Mouse (Mus musculus) stomach, postnatal 0 days (tissue): ENCODE data around the gene Nxt1. TPM values are rescaled to one million over a fixed set of nuclear protein-coding genes. Genes with fewer than 3 reads are reported as not detected.

ENCODE experiments used
- ATAC-seq: fragments of 200-750 bp; cut with Nextera tagmentation; 2 replicates; pipeline ENCODE4 v1.8.0; 2017; ENCODE audit not compliant: low FRiP score, low TSS enrichment
- DNase-seq: peaks from one replicate; pipeline ENCODE4 v3.0.0-alpha.2; 2016; ENCODE audit warnings: low spot score
- H3K27ac ChIP-seq: fragments of 300-500 bp; sonication (generic); replicated peaks from 2 replicates; pipeline ENCODE4 v1.5.1; 2014; ENCODE audit warnings: mild to moderate bottlenecking, control low read depth
- H3K27me3 ChIP-seq: fragments of 300-500 bp; sonication (generic); 2 replicates; pipeline ENCODE4 v1.6.1; 2014; ENCODE audit warnings: low read length; ENCODE audit not compliant: control insufficient read depth, insufficient read depth
- H3K36me3 ChIP-seq: fragments of 300-500 bp; sonication (generic); 2 replicates; pipeline ENCODE4 v1.6.1; 2014; ENCODE audit warnings: low read length, mixed read lengths; ENCODE audit not compliant: control insufficient read depth, insufficient read depth
- H3K4me1 ChIP-seq: fragments of 300-500 bp; sonication (generic); replicated peaks from 2 replicates; pipeline ENCODE4 v1.6.1; 2014; ENCODE audit warnings: antibody characterized with exemption; ENCODE audit not compliant: control insufficient read depth, insufficient read depth
- H3K4me2 ChIP-seq: fragments of 300-500 bp; sonication (generic); replicated peaks from 2 replicates; pipeline ENCODE4 v1.6.1; 2014; ENCODE audit warnings: low read depth, mild to moderate bottlenecking, control low read depth, moderate library complexity
- H3K4me3 ChIP-seq: fragments of 300-500 bp; sonication (generic); 2 replicates; pipeline ENCODE4 v1.5.1; 2014; ENCODE audit warnings: low read depth, low read length, control low read depth
- H3K9ac ChIP-seq: fragments of 300-500 bp; sonication (generic); 2 replicates; pipeline ENCODE4 v1.6.1; 2014; ENCODE audit warnings: mild to moderate bottlenecking, low read length, control low read depth, mixed read lengths
- H3K9me3 ChIP-seq: fragments of 300-500 bp; sonication (generic); 2 replicates; pipeline ENCODE4 v1.6.1; 2016; ENCODE audit warnings: low read length; ENCODE audit not compliant: control insufficient read depth
- CTCF ChIP-seq: IDR thresholded peaks from 2 replicates; pipeline ENCODE4 v1.5.1; 2016; ENCODE audit warnings: antibody characterized with exemption, low read depth, mild to moderate bottlenecking, moderate library complexity
- EP300 ChIP-seq: optimal IDR thresholded peaks from 2 replicates; pipeline ENCODE3; 2016; ENCODE audit warnings: antibody characterized with exemption
- WGBS: fragments of 180-500 bp; shearing (Covaris S2); extraction: QIAGEN DNeasy Blood & Tissue Kit; methylation state at CpG from one replicate; pipeline ENCODE4 v1.1.7; 2014; 5-methylcytosine and 5-hydroxymethylcytosine counted together
- polyA plus RNA-seq: library from polyadenylated mRNA; unstranded; fragments of >200 nt; fragmentation: Nextera tagmentation; extraction: Ambion mirVana; gene quantifications from 2 replicates; pipeline ENCODE4 v1.2.1, GENCODE M21; 2015

Gene Nxt1
- polyA plus RNA-seq, 1 experiment from 2014 or later, result 57.1 TPM

- Histone ChIP-seq H3K9me3 (no peaks in the 10 kb centered on the region), H3K9ac (peak overlapping the region; percentile 52), H3K4me3 (peak overlapping the region; percentile 37), H3K4me2 (peak overlapping the region; percentile 50), H3K27me3 (no peaks in the 10 kb centered on the region), H3K4me1 (peaks cover 7% of the 10 kb centered on the region), H3K27ac (peak overlapping the region; percentile 83), H3K36me3 (0 out of 2 replicates have a peak, but pooled peaks cover 2% of the 10 kb centered on the region)
- DNase-seq (peak; percentile 82), ATAC-seq (peak; percentile 15; the same call in 1 of the 2 replicates)
- 14% methylated on average over 26 of the region's 26 CpGs for WGBS
- TF ChIP-seq CTCF, result no peak
- no peak for TF ChIP-seq EP300
These were observed 5.4 kb downstream of the Nxt1 start for GRCm38 (mm10) chr2:148677801-148678200.

DNA sequence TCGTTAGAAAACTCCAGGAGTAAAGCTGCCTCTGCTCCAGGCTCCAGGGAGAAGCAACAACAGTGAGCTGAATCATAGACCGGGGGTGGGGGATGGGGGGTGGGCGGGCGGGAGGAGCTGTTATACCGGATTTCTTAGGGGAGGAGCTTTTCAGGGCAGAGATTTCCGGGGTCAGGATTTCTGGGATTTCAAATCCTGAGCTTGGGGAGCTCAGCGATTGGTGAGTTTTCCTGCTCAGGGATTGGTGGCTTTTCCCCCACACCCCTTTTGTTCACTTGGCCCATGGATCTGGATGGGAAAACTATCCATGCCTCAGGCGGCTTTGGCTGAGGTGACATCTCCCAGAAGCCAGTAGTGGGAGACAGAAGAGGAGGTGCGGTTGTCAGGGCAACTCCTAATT, 6.9 kb downstream of the Nxt1 start:
- Histone ChIP-seq H3K9me3 (no peaks in the 10 kb centered on the region), H3K4me1 (peaks cover 7% of the 10 kb centered on the region), H3K27me3 (no peaks in the 10 kb centered on the region), H3K4me3 (peak overlapping the region; percentile 12; the same call in 1 of the 2 replicates), H3K4me2 (peak overlapping the region; percentile 45), H3K9ac (no peak overlapping the region), H3K36me3 (peaks cover 4% of the 10 kb centered on the region; the same call in 1 of the 2 replicates), H3K27ac (peak overlapping the region; percentile 96)
- peak; percentile 88 for DNase-seq
- 5% methylated on average over 9 of the region's 9 CpGs for WGBS
- peak; percentile 74 for ATAC-seq
- no peak for TF ChIP-seq CTCF
- TF ChIP-seq EP300, result no peak

- TF ChIP-seq EP300, result no peak
- TF ChIP-seq CTCF, result peak; percentile 53
- Histone ChIP-seq H3K9me3 (no peaks in the 10 kb centered on the region), H3K4me2 (peak within 1 kb of the TSS; percentile 90), H3K9ac (peak within 1 kb of the TSS; percentile 85), H3K27ac (peak within 1 kb of the TSS; percentile 96), H3K36me3 (peaks cover 11% of the 10 kb centered on the region), H3K4me3 (peak within 1 kb of the TSS; percentile 77), H3K27me3 (no peaks in the 10 kb centered on the region), H3K4me1 (peaks cover 7% of the 10 kb centered on the region)
- DNase-seq (peak; percentile 99), ATAC-seq (peak; percentile 94)
- 0% methylated on average over 39 of the region's 39 CpGs for WGBS
These were observed 8.4 kb downstream of the Nxt1 start, which contains the start of gene Gzf1 for GRCm38 (mm10) chr2:148680775-148681291. Gene Gzf1 (plus strand): TSS chr2:148681023.

DNA sequence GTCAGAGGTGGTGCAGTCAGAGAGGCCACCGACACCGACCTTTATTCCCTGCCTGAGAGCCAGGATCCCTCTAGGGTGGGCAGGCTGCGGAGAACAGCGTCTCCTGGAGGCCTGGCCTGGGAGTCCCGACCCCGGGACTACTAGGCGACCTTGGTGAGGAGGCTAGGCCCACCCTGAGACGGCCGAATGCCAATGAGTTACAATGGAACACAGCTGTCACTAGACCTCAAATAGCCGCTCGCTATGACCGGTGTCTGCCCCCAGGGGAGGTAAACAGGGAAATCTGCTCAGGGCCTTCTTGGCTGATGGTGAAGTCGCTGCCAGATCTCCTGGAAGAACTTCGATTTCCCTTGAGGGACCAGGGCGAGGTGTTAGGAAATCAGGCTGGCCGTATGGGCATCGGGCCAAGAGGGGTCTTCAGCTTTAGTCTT, 9.1 kb downstream of the Nxt1 start:
- peak overlapping the region; percentile 90 for H3K4me2 ChIP-seq
- peaks cover 9% of the 10 kb centered on the region for H3K36me3 ChIP-seq
- peak overlapping the region; percentile 85 for H3K9ac ChIP-seq
- 3% methylated on average over 17 of the region's 17 CpGs for WGBS
- H3K27ac ChIP-seq, result peak overlapping the region; percentile 96
- H3K4me3 ChIP-seq, result peak overlapping the region; percentile 77
- H3K4me1 ChIP-seq, result peaks cover 7% of the 10 kb centered on the region
- ATAC-seq (peak; percentile 64), DNase-seq (peak; percentile 69)
- H3K9me3 ChIP-seq, result no peaks in the 10 kb centered on the region
- TF ChIP-seq CTCF, result peak; percentile 67
- TF ChIP-seq EP300, result no peak
- no peaks in the 10 kb centered on the region for H3K27me3 ChIP-seq

- H3K36me3 ChIP-seq, result peaks cover 9% of the 10 kb centered on the region
- no peak overlapping the region for H3K27ac ChIP-seq
- no peak overlapping the region for H3K4me3 ChIP-seq
- TF ChIP-seq EP300 (no peak), CTCF (no peak)
- H3K4me2 ChIP-seq, result no peak overlapping the region
- DNase-seq (no peak), ATAC-seq (no peak)
- peaks cover 7% of the 10 kb centered on the region for H3K4me1 ChIP-seq
- 79% methylated on average over 1 of the region's 1 CpGs for WGBS
- H3K27me3 ChIP-seq, result no peaks in the 10 kb centered on the region
- no peak overlapping the region for H3K9ac ChIP-seq
- H3K9me3 ChIP-seq, result no peaks in the 10 kb centered on the region
These were observed 10.6 kb downstream of the Nxt1 start for GRCm38 (mm10) chr2:148683031-148683430.

- WGBS, result 98% methylated on average over 2 of the region's 2 CpGs
- Histone ChIP-seq H3K27ac (no peak overlapping the region), H3K9me3 (no peaks in the 10 kb centered on the region), H3K4me1 (peaks cover 7% of the 10 kb centered on the region), H3K36me3 (peaks cover 12% of the 10 kb centered on the region), H3K27me3 (no peaks in the 10 kb centered on the region), H3K4me2 (no peak overlapping the region), H3K9ac (no peak overlapping the region), H3K4me3 (no peak overlapping the region)
- DNase-seq (no peak), ATAC-seq (no peak)
- TF ChIP-seq CTCF (no peak), EP300 (no peak)
These were observed 12.6 kb downstream of the Nxt1 start for GRCm38 (mm10) chr2:148684972-148685371.
